Comparison of ENCODE assay signal across 16 mouse cellular contexts in the genomic region with DNA sequence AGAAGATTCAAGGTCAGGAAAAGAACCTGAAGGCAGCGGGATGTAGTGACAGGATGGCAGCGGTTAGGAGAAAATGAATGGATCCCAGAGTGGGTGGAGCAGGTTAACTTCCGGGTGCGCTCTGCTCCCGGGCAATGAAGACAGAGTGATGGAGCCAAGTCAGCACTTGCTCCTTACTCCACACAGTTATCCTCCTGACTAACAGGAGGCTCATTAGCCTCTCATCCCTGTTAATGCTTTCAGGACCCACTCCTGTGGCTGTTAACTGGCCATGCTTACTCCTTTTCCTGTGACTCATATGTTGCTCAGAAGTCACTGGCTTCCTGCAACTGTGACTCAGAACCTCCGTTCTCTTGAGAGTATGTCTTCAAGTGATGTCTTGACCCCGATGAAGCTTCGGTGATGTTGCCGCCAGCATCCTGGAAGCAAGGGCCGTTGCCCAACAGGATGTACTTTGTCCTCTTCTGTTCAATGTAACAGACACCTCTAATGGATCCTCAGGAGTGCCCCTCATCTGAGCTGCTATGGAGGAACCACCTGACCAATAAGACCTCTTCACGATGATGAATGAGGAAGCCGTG.
A peak's percentile ranks its signal among the peaks of the same experiment; 100 is the strongest.
DNase-seq lines count a peak whose midpoint lies in the region; ATAC-seq and TF ChIP-seq lines count a peak whose summit lies in the region.
"Had no signal": no experiment of that assay in that cellular context is flagged by ENCODE, and none has a peak within 500 bp of the region (broad histone marks: within the 10 kb centered on the region; RNA-seq: fewer than 3 reads in every experiment).

No protein-coding gene starts in this region.

- WGBS in midbrain, embryonic 11.5 days = 94% methylated on average over 12 of the region's 12 CpGs
- WGBS in midbrain, embryonic 16.5 days = 91% methylated on average over 12 of the region's 12 CpGs

- no peaks in the 10 kb centered on the region for H3K27me3 ChIP-seq in midbrain, embryonic 11.5 days (ENCODE audit: control insufficient read depth, insufficient read depth, low read length)
- no peaks in the 10 kb centered on the region for H3K27me3 ChIP-seq in midbrain, embryonic 16.5 days (ENCODE audit: control insufficient read depth, insufficient read depth, low read depth, low read length)
- H3K27me3 ChIP-seq in myocyte (ENCODE audit: control insufficient read depth, insufficient read depth, insufficient read length) = no peaks in the 10 kb centered on the region
- H3K27me3 ChIP-seq: midbrain, embryonic 12.5 days; neural tube, embryonic 13.5 days had no signal

- no peak overlapping the region for H3K4me3 ChIP-seq in midbrain, embryonic 11.5 days (ENCODE audit: low read depth, low read length)
- no peak overlapping the region for H3K4me3 ChIP-seq in midbrain, embryonic 16.5 days (ENCODE audit: low read depth, low read length)
- no peak overlapping the region for H3K4me3 ChIP-seq in myocyte
- H3K4me3 ChIP-seq: erythroblast, embryonic 14.5 days; limb, embryonic 10.5 days; midbrain, embryonic 12.5 days; neural tube, embryonic 13.5 days had no signal

- no peak overlapping the region for H3K4me2 ChIP-seq in midbrain, embryonic 11.5 days
- no peak overlapping the region for H3K4me2 ChIP-seq in midbrain, embryonic 16.5 days (ENCODE audit: low read length)
- peak overlapping the region; percentile 78 for H3K4me2 ChIP-seq in myocyte (ENCODE audit: low read depth)
- H3K4me2 ChIP-seq: midbrain, embryonic 12.5 days; neural tube, embryonic 13.5 days had no signal

- no peak for ATAC-seq in midbrain, embryonic 11.5 days (ENCODE audit: low FRiP score)
- ATAC-seq in midbrain, embryonic 16.5 days = no peak
- ATAC-seq: forebrain, embryonic 16.5 days; liver, postnatal 0 days had no signal

- H3K79me2 ChIP-seq in myocyte (ENCODE audit: control insufficient read depth, insufficient read depth) = no peaks in the 10 kb centered on the region

- no peaks in the 10 kb centered on the region for H3K9me3 ChIP-seq in midbrain, embryonic 11.5 days (ENCODE audit: control insufficient read depth, low read length)
- H3K9me3 ChIP-seq in midbrain, embryonic 16.5 days (replicated peaks; ENCODE audit: control insufficient read depth, low read length, poor library complexity, severe bottlenecking) = no peaks in the 10 kb centered on the region
- H3K9me3 ChIP-seq: limb, embryonic 10.5 days; midbrain, embryonic 12.5 days; neural tube, embryonic 13.5 days had no signal

- H3K9ac ChIP-seq in midbrain, embryonic 11.5 days (ENCODE audit: low read length) = no peak overlapping the region
- H3K9ac ChIP-seq in midbrain, embryonic 16.5 days (ENCODE audit: low read depth, low read length) = no peak overlapping the region
- H3K9ac ChIP-seq: liver, postnatal 0 days; midbrain, embryonic 12.5 days; neural tube, embryonic 13.5 days had no signal

- TF ChIP-seq POLR2A in myocyte (IDR thresholded peaks at IDR 0.05; ENCODE audit: insufficient read length, low read depth) = no peak

- H3K27ac ChIP-seq in midbrain, embryonic 11.5 days (ENCODE audit: low read depth, low read length) = no peak overlapping the region
- H3K27ac ChIP-seq in midbrain, embryonic 16.5 days (ENCODE audit: low read length) = no peak overlapping the region
- H3K27ac ChIP-seq: kidney, postnatal 0 days; limb, embryonic 10.5 days; midbrain, embryonic 12.5 days; neural tube, embryonic 13.5 days had no signal

- H3K36me3 ChIP-seq in midbrain, embryonic 11.5 days (ENCODE audit: control insufficient read depth, insufficient read depth, low read length) = no peaks in the 10 kb centered on the region
- H3K36me3 ChIP-seq in midbrain, embryonic 16.5 days (ENCODE audit: control insufficient read depth, insufficient read depth, low read length) = no peaks in the 10 kb centered on the region
- no peaks in the 10 kb centered on the region for H3K36me3 ChIP-seq in myocyte (ENCODE audit: control insufficient read depth, insufficient read depth)
- H3K36me3 ChIP-seq: limb, embryonic 10.5 days; midbrain, embryonic 12.5 days; neural tube, embryonic 13.5 days had no signal

- H3K4me1 ChIP-seq in midbrain, embryonic 11.5 days (ENCODE audit: control insufficient read depth, insufficient read depth, low read length) = no peaks in the 10 kb centered on the region
- no peaks in the 10 kb centered on the region for H3K4me1 ChIP-seq in midbrain, embryonic 16.5 days (ENCODE audit: control insufficient read depth, insufficient read depth, low read length)
- H3K4me1 ChIP-seq: limb, embryonic 10.5 days; midbrain, embryonic 12.5 days had no signal

- DNase-seq in heart, adult 11 months = peak; percentile 92
- no peak for DNase-seq in heart, adult 9 months (ENCODE audit: low spot score in 2 of 2)
- DNase-seq in midbrain, embryonic 11.5 days (ENCODE audit: low spot score, missing footprints) = peak; percentile 23
- peak; percentile 81 for DNase-seq in NIH3T3 (ENCODE audit: low read depth)
- no peak for DNase-seq in urinary bladder, postnatal 10 days (ENCODE audit: low spot score)
- no peak for DNase-seq in left cerebral cortex, adult 9 months (ENCODE audit: low spot score in 2 of 2)
- DNase-seq: kidney, adult 18-20 months; liver, postnatal 0 days had no signal

- no peak overlapping the region for H3ac ChIP-seq in myocyte (ENCODE audit: control insufficient read depth, insufficient read length)

TF ChIP-seq in myocyte, 11 proteins besides CTCF, POLR2A, EP300 and RAD21:
- TF ChIP-seq TCF12 (IDR thresholded peaks at IDR 0.05; ENCODE audit: insufficient read depth, poor library complexity, severe bottlenecking) (no peak), REST (IDR thresholded peaks at IDR 0.05; ENCODE audit: insufficient read depth, insufficient read length) (no peak), MYOD1 (IDR thresholded peaks at IDR 0.05; ENCODE audit: control insufficient read depth in 1 of 3, insufficient read length in 2 of 3, low read depth in 2 of 3) (no peak), MYOG (IDR thresholded peaks at IDR 0.05; ENCODE audit: control insufficient read depth in 1 of 3, insufficient read depth in 1 of 3, insufficient read length in 2 of 3, low read depth in 2 of 3) (no peak), MAX (IDR thresholded peaks at IDR 0.05; ENCODE audit: low read depth) (no peak), CEBPB (IDR thresholded peaks at IDR 0.05; ENCODE audit: insufficient read depth, poor library complexity, severe bottlenecking) (no peak), USF1 (IDR thresholded peaks at IDR 0.05; ENCODE audit: low read depth) (no peak), TCF3 (IDR thresholded peaks at IDR 0.05; ENCODE audit: insufficient read length, low read depth) (no peak), SRF (IDR thresholded peaks at IDR 0.05; ENCODE audit: control insufficient read depth, insufficient read length, low read depth) (no peak), POLR2AphosphoS2 (IDR thresholded peaks at IDR 0.05; ENCODE audit: insufficient read length, low read depth) (no peak), E2F4 (IDR thresholded peaks at IDR 0.05; ENCODE audit: insufficient read depth) (no peak)

Comparison
In these comparisons a context has a peak if more than half of its experiments do, and no peak if none do; other contexts are left out.
1. DNase-seq: peak in heart, adult 11 months (single experiment), midbrain, embryonic 11.5 days (single experiment) and NIH3T3 (single experiment); none in heart, adult 9 months (0 of 2), urinary bladder, postnatal 10 days (single experiment) and left cerebral cortex, adult 9 months (0 of 2).